ENCODE assay signal across 8 mouse cellular contexts in genomic region chr2:116735702-116736101, GRCm38 (mm10).
DNase-seq lines count a peak whose midpoint lies in the region; ATAC-seq and TF ChIP-seq lines count a peak whose summit lies in the region.

No protein-coding gene starts in this region.

- no peaks in the 10 kb centered on the region for H3K36me3 ChIP-seq in midbrain, embryonic 11.5 days (ENCODE audit: control insufficient read depth, insufficient read depth, low read length)
- H3K36me3 ChIP-seq in midbrain, embryonic 10.5 days = no peaks in the 10 kb centered on the region
- H3K36me3 ChIP-seq in intestine, embryonic 14.5 days (ENCODE audit: control insufficient read depth, insufficient read depth, low read length) = no peaks in the 10 kb centered on the region
- H3K36me3 ChIP-seq in liver, postnatal 0 days (replicated peaks; ENCODE audit: insufficient read depth, low read length) = no peaks in the 10 kb centered on the region

- TF ChIP-seq POLR2A in brain, embryonic 14.5 days (IDR thresholded peaks at IDR 0.05; ENCODE audit: borderline replicate concordance, extremely low read depth, insufficient read depth, insufficient read length, poor library complexity, severe bottlenecking) = no peak

- H3K27me3 ChIP-seq in midbrain, embryonic 11.5 days (ENCODE audit: control insufficient read depth, insufficient read depth, low read length) = no peaks in the 10 kb centered on the region
- H3K27me3 ChIP-seq in midbrain, embryonic 10.5 days (ENCODE audit: low read depth, poor library complexity, severe bottlenecking) = no peaks in the 10 kb centered on the region
- H3K27me3 ChIP-seq in intestine, embryonic 14.5 days (replicated peaks; ENCODE audit: control insufficient read depth, insufficient read depth, low read length) = no peaks in the 10 kb centered on the region
- no peaks in the 10 kb centered on the region for H3K27me3 ChIP-seq in liver, postnatal 0 days (ENCODE audit: insufficient read depth, low read length)

- ATAC-seq in midbrain, embryonic 11.5 days (ENCODE audit: low FRiP score) = peak; percentile 65; the same call in 1 of the 2 replicates
- ATAC-seq in intestine, embryonic 14.5 days (replicated peaks; ENCODE audit: low FRiP score, low TSS enrichment, low read depth) = peak; percentile 64; the same call in 1 of the 2 replicates
- no peak for ATAC-seq in liver, postnatal 0 days
- no peak for ATAC-seq in CD4-positive, CD25-positive, alpha-beta regulatory T cell, adult 4 months

- H3K9ac ChIP-seq in midbrain, embryonic 11.5 days (ENCODE audit: low read length) = no peak overlapping the region
- H3K9ac ChIP-seq in intestine, embryonic 14.5 days (ENCODE audit: low read length) = no peak overlapping the region
- no peak overlapping the region for H3K9ac ChIP-seq in liver, postnatal 0 days (replicated peaks)

- no peaks in the 10 kb centered on the region for H3K9me3 ChIP-seq in midbrain, embryonic 11.5 days (ENCODE audit: control insufficient read depth, low read length)
- no peaks in the 10 kb centered on the region for H3K9me3 ChIP-seq in midbrain, embryonic 10.5 days (replicated peaks)
- H3K9me3 ChIP-seq in intestine, embryonic 14.5 days (ENCODE audit: control insufficient read depth, low read length) = no peaks in the 10 kb centered on the region
- H3K9me3 ChIP-seq in liver, postnatal 0 days (ENCODE audit: low read length) = no peaks in the 10 kb centered on the region

- H3K4me3 ChIP-seq in midbrain, embryonic 11.5 days (ENCODE audit: low read depth, low read length) = no peak overlapping the region
- H3K4me3 ChIP-seq in midbrain, embryonic 10.5 days = no peak overlapping the region
- H3K4me3 ChIP-seq in intestine, embryonic 14.5 days (ENCODE audit: low read depth, low read length) = no peak overlapping the region
- no peak overlapping the region for H3K4me3 ChIP-seq in liver, postnatal 0 days (ENCODE audit: low read depth, low read length)

- 53% methylated on average over 3 of the region's 3 CpGs for WGBS in midbrain, embryonic 11.5 days
- WGBS in midbrain, embryonic 10.5 days = 53% methylated on average over 3 of the region's 3 CpGs
- 14% methylated on average over 3 of the region's 3 CpGs for WGBS in intestine, embryonic 14.5 days
- WGBS in liver, postnatal 0 days (ENCODE audit: insufficient replicate concordance) = 38% methylated on average over 3 of the region's 3 CpGs

- intact Hi-C loops in gastrocnemius, postnatal 14 days (cut with DNase I; ENCODE audit: low total_unique reads) = no loop called here

- no peak for DNase-seq in midbrain, embryonic 11.5 days (ENCODE audit: low spot score, missing footprints)
- DNase-seq in midbrain, embryonic 10.5 days (ENCODE audit: low spot score) = no peak
- DNase-seq in brain, embryonic 14.5 days (ENCODE audit: low read depth) = peak; percentile 61
- DNase-seq in gastrocnemius, postnatal 14 days = peak; percentile 52
- peak; percentile 51 for DNase-seq in intestine, embryonic 14.5 days (ENCODE audit: low spot score)
- peak; percentile 12 for DNase-seq in liver, postnatal 0 days
- peak; percentile 6 for DNase-seq in ovary, postnatal 36 days (ENCODE audit: low spot score)

- TF ChIP-seq CTCF in brain, embryonic 14.5 days (IDR thresholded peaks at IDR 0.05; ENCODE audit: borderline replicate concordance, extremely low read depth, insufficient read depth, insufficient read length) = peak; percentile 40; the same call in 1 of the 2 replicates
- TF ChIP-seq CTCF in liver, postnatal 0 days (IDR thresholded peaks at IDR 0.05; ENCODE audit: low read depth) = peak; percentile 24; the same call in 1 of the 2 replicates

- H3K27ac ChIP-seq in midbrain, embryonic 11.5 days (ENCODE audit: low read depth, low read length) = no peak overlapping the region
- H3K27ac ChIP-seq in midbrain, embryonic 10.5 days (replicated peaks) = no peak overlapping the region
- no peak overlapping the region for H3K27ac ChIP-seq in intestine, embryonic 14.5 days (ENCODE audit: low read depth)
- H3K27ac ChIP-seq in liver, postnatal 0 days (ENCODE audit: low read depth) = no peak overlapping the region

- TF ChIP-seq EP300 in liver, postnatal 0 days (IDR thresholded peaks at IDR 0.05; ENCODE audit: low read depth) = no peak

- H3K4me2 ChIP-seq in midbrain, embryonic 11.5 days = no peak overlapping the region
- no peak overlapping the region for H3K4me2 ChIP-seq in intestine, embryonic 14.5 days (ENCODE audit: low read length)
- H3K4me2 ChIP-seq in liver, postnatal 0 days (ENCODE audit: low read depth, low read length) = no peak overlapping the region

- no peaks in the 10 kb centered on the region for H3K4me1 ChIP-seq in midbrain, embryonic 11.5 days (ENCODE audit: control insufficient read depth, insufficient read depth, low read length)
- H3K4me1 ChIP-seq in midbrain, embryonic 10.5 days = 0 out of 2 replicates have a peak, but pooled peaks cover 3% of the 10 kb centered on the region
- no peaks in the 10 kb centered on the region for H3K4me1 ChIP-seq in intestine, embryonic 14.5 days (replicated peaks; ENCODE audit: control insufficient read depth, insufficient read depth, low read length)
- no peaks in the 10 kb centered on the region for H3K4me1 ChIP-seq in liver, postnatal 0 days (ENCODE audit: insufficient read depth)

Comparison
In these comparisons a context has a peak if more than half of its experiments do, and no peak if none do; other contexts are left out.
1. ATAC-seq: peak in midbrain, embryonic 11.5 days (single experiment) and intestine, embryonic 14.5 days (single experiment); none in liver, postnatal 0 days (single experiment) and CD4-positive, CD25-positive, alpha-beta regulatory T cell, adult 4 months (single experiment).
2. DNase-seq: peak in brain, embryonic 14.5 days (single experiment), gastrocnemius, postnatal 14 days (single experiment), intestine, embryonic 14.5 days (single experiment), liver, postnatal 0 days (single experiment) and ovary, postnatal 36 days (single experiment); none in midbrain, embryonic 11.5 days (single experiment) and midbrain, embryonic 10.5 days (single experiment).